Mouse (Mus musculus) neural tube, embryonic 14.5 days (tissue): ENCODE data around the gene Gng8. TPM values are rescaled to one million over a fixed set of nuclear protein-coding genes. Genes with fewer than 3 reads are reported as not detected.

Experiments
- ATAC-seq: fragments of 200-750 bp; cut with Nextera tagmentation; 2 replicates; pipeline ENCODE4 v1.8.0; 2017; ENCODE audit warnings: low read depth, mild to moderate bottlenecking, moderate TSS enrichment, moderate library complexity
- H3K27ac ChIP-seq: fragments of 300-500 bp; sonication (generic); 2 replicates; pipeline ENCODE4 v1.5.1; 2014; ENCODE audit warnings: low read depth, mild to moderate bottlenecking, control low read depth, low read length, moderate library complexity, mixed read lengths
- H3K27me3 ChIP-seq: fragments of 300-500 bp; sonication (generic); 2 replicates; pipeline ENCODE4 v1.6.1; 2014; ENCODE audit warnings: low read length; ENCODE audit not compliant: control insufficient read depth, insufficient read depth
- H3K36me3 ChIP-seq: fragments of 300-500 bp; sonication (generic); 2 replicates; pipeline ENCODE4 v1.6.1; 2014; ENCODE audit warnings: low read length, mixed read lengths; ENCODE audit not compliant: control insufficient read depth, insufficient read depth
- H3K4me1 ChIP-seq: fragments of 300-500 bp; sonication (generic); 2 replicates; pipeline ENCODE4 v1.6.1; 2014; ENCODE audit warnings: low read length; ENCODE audit not compliant: control insufficient read depth, insufficient read depth
- H3K4me2 ChIP-seq: fragments of 300-500 bp; sonication (generic); 2 replicates; pipeline ENCODE4 v1.6.1; 2014; ENCODE audit warnings: mild to moderate bottlenecking, low read depth, low read length, control low read depth
- H3K4me3 ChIP-seq: fragments of 300-500 bp; sonication (generic); 2 replicates; pipeline ENCODE4 v1.5.1; 2014; ENCODE audit warnings: low read depth, low read length, control low read depth, mixed read lengths
- H3K9ac ChIP-seq: fragments of 300-500 bp; sonication (generic); replicated peaks from 2 replicates; pipeline ENCODE4 v1.6.1; 2014; ENCODE audit warnings: low read depth, mild to moderate bottlenecking, control low read depth, low read length, mixed read lengths
- H3K9me3 ChIP-seq: fragments of 300-500 bp; sonication (generic); 2 replicates; pipeline ENCODE4 v1.6.1; 2016; ENCODE audit warnings: low read length; ENCODE audit not compliant: control insufficient read depth
- WGBS: fragments of 180-500 bp; shearing (Covaris S2); extraction: QIAGEN DNeasy Blood & Tissue Kit; methylation state at CpG from one replicate; pipeline ENCODE4 v1.1.7; 2014; 5-methylcytosine and 5-hydroxymethylcytosine counted together
- polyA plus RNA-seq: library from polyadenylated mRNA; unstranded; fragments of >200 nt; fragmentation: Nextera tagmentation; extraction: Ambion mirVana; gene quantifications from 2 replicates; pipeline ENCODE4 v1.2.1, GENCODE M21; 2014

Gng8 gene
- polyA plus RNA-seq, 1 experiment from 2014 or later: 0.39 TPM

DNA sequence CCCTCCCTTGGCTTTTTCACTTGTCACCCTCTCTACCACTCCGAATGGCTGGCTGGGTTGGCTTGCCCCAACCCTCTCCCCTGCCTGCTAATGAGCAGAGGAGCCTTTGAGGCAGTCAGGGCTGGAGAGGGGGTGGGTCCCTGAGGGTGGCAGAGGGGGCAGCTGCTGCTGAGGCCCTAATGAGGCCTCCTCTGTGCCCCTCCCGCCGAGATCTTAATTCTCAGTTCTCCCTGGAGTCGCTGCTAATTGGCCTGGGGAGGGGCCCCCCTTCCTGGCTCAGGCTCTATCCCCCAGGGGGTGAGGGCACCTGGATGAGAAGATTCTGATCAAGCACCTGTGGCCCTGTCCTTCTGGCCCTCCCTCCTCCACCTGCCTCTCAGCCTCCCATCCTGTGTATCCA is 2.7 kb downstream of the Gng8 start:
- peaks cover 11% of the 10 kb centered on the region; the same call in 1 of the 2 replicates for H3K4me1 ChIP-seq
- peaks cover 8% of the 10 kb centered on the region for H3K27me3 ChIP-seq
- no peaks in the 10 kb centered on the region for H3K36me3 ChIP-seq
- ATAC-seq: peak; percentile 18; the same call in 1 of the 2 replicates
- H3K4me3 ChIP-seq: no peak overlapping the region
- WGBS: 0% methylated on average over 4 of the region's 4 CpGs
- no peak overlapping the region for H3K9ac ChIP-seq
- no peak overlapping the region for H3K27ac ChIP-seq
- H3K4me2 ChIP-seq: peak overlapping the region; percentile 47; the same call in 1 of the 2 replicates
- no peaks in the 10 kb centered on the region for H3K9me3 ChIP-seq

DNA sequence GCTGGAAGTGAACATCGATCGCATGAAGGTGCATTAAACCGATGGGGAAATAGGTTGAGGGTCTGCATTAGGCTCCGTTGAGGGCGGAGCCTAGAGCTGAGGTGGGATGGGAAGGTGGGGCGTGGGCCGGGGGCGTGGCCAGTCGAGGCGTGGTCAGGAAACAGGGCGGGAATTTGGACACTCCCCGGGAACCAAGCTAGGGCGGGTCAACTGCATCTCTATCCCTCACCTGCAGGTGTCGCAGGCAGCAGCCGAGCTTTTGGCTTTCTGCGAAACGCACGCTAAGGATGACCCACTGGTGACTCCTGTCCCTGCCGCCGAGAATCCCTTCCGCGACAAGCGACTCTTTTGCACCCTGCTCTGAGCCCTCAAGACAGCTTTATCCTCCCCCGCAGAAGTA is 3.4 kb downstream of the Gng8 start:
- H3K4me2 ChIP-seq: peak overlapping the region; percentile 47
- peak; percentile 12 for ATAC-seq
- H3K4me1 ChIP-seq: peaks cover 11% of the 10 kb centered on the region; the same call in 1 of the 2 replicates
- under 1% methylated on average over 23 of the region's 24 CpGs for WGBS
- peaks cover 8% of the 10 kb centered on the region for H3K27me3 ChIP-seq
- no peaks in the 10 kb centered on the region for H3K36me3 ChIP-seq
- H3K9me3 ChIP-seq: no peaks in the 10 kb centered on the region
- H3K27ac ChIP-seq: no peak overlapping the region
- H3K9ac ChIP-seq: no peak overlapping the region
- peak overlapping the region; percentile 16; the same call in 1 of the 2 replicates for H3K4me3 ChIP-seq

DNA sequence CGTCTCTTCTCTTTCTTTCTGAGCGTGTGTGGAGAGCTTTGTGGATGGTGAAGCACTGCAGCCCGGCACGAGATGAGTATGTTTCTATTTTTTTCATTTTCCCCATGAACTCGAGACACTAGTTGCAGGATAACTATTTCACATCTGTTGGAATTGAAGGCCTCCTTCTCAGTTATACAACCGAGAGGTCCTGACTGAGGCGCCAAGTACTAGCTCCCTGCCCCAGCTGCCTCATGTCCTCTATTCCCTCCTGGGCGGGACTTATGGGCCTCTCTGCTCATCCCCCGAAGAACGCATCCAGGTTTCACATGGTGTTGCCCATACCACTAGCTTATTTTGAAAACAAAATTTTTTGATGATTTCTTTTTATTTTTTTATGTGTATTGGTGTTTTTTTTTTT is 3.9 kb downstream of the Gng8 start:
- Histone ChIP-seq H3K9me3 (no peaks in the 10 kb centered on the region), H3K36me3 (no peaks in the 10 kb centered on the region), H3K4me3 (no peak overlapping the region; the same call in 1 of the 2 replicates), H3K4me1 (peaks cover 11% of the 10 kb centered on the region; the same call in 1 of the 2 replicates), H3K4me2 (peak overlapping the region; percentile 47), H3K9ac (no peak overlapping the region), H3K27me3 (peaks cover 5% of the 10 kb centered on the region; the same call in 1 of the 2 replicates), H3K27ac (no peak overlapping the region)
- WGBS: 24% methylated on average over 10 of the region's 10 CpGs
- ATAC-seq: no peak

DNA sequence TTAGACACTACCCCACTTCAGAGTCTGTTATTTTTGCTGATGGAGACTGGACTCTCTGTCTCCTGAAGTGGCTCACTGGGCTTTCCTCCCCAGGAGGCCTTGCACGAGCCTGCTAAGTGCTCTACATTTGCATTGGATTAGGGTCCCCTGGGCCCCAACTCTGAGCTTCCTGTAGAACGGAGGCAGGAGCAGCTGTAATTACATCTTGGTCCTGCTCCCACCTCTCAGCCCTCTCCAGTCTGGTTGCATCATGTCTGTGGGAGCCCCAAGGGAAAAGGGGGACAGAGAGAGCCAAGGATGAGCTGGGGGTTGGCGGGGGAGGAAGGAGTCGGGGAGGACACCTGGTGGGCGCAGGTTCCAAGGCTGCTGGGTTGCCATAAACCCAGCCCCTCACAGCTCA is 8.9 kb downstream of the Gng8 start:
- WGBS: 10% methylated on average over 5 of the region's 5 CpGs
- H3K36me3 ChIP-seq: no peaks in the 10 kb centered on the region
- no peaks in the 10 kb centered on the region for H3K27me3 ChIP-seq
- H3K9ac ChIP-seq: no peak overlapping the region
- no peaks in the 10 kb centered on the region; the same call in 1 of the 2 replicates for H3K4me1 ChIP-seq
- no peak overlapping the region for H3K4me3 ChIP-seq
- no peak overlapping the region for H3K4me2 ChIP-seq
- H3K9me3 ChIP-seq: no peaks in the 10 kb centered on the region
- no peak overlapping the region for H3K27ac ChIP-seq
- 0 out of 2 replicates have a peak, but pooled peaks have one; percentile 19 for ATAC-seq

DNA sequence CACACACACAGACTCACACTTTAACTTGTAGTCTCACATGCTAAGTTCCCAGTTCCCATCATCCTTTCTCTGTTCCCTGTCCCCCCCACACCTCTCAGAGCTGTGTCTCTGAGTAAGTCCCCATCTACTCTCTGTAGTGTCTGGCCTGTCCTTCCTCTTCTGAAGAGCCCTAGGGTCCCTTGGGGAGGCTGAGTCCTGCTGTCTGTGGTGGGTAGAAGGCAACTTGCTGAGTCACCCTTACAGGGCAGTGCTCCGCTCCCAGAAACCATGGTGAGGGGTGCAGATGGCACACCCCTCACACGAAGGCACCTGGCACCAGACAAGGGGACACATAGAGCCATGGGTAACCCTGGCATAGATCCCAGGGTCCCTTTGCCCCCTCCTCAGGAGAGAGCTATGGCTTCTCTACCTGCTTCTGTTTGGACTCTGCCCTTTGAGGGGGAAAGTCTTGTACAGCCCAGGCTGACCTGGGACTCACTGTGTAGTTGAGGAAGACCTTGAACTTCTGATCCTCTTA is 11.9 kb downstream of the Gng8 start:
- Histone ChIP-seq H3K4me1 (no peaks in the 10 kb centered on the region; the same call in 1 of the 2 replicates), H3K27ac (no peak overlapping the region), H3K9me3 (no peaks in the 10 kb centered on the region), H3K4me2 (no peak overlapping the region), H3K4me3 (no peak overlapping the region), H3K36me3 (no peaks in the 10 kb centered on the region), H3K27me3 (no peaks in the 10 kb centered on the region), H3K9ac (no peak overlapping the region)
- ATAC-seq: no peak
- 84% methylated on average over 2 of the region's 2 CpGs for WGBS

DNA sequence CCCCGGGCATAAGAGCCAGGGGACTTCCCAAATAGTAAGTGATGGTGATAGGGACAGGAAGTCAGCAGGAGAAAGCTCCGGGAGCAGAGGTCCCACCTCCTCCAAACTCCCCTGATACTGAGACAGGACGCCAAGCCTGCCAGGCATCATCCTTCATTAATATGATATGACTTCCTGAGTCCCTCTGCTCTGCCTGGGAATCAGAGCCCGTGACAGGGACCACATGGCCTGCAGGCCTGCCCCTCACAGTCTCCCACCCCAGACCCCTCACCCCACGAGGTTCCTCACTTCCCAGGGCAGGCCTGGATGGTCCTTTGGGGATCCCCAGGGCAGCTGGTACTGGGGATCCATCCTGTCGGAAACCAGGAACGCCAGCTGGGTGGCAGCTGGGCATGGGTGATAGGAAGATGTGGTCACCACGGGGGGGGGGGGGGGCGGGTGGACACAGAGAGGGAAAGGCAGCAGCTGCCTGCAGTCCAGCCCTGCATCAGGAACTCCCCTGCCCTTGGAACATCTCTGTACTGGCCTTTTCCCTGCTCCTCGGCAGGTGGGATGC is 12.6 kb downstream of the Gng8 start:
- no peaks in the 10 kb centered on the region; the same call in 1 of the 2 replicates for H3K4me1 ChIP-seq
- H3K27me3 ChIP-seq: no peaks in the 10 kb centered on the region
- no peak overlapping the region for H3K27ac ChIP-seq
- no peak overlapping the region for H3K4me3 ChIP-seq
- no peak overlapping the region for H3K4me2 ChIP-seq
- no peak for ATAC-seq
- H3K9ac ChIP-seq: no peak overlapping the region
- no peaks in the 10 kb centered on the region for H3K9me3 ChIP-seq
- WGBS: 54% methylated on average over 8 of the region's 10 CpGs
- no peaks in the 10 kb centered on the region for H3K36me3 ChIP-seq

DNA sequence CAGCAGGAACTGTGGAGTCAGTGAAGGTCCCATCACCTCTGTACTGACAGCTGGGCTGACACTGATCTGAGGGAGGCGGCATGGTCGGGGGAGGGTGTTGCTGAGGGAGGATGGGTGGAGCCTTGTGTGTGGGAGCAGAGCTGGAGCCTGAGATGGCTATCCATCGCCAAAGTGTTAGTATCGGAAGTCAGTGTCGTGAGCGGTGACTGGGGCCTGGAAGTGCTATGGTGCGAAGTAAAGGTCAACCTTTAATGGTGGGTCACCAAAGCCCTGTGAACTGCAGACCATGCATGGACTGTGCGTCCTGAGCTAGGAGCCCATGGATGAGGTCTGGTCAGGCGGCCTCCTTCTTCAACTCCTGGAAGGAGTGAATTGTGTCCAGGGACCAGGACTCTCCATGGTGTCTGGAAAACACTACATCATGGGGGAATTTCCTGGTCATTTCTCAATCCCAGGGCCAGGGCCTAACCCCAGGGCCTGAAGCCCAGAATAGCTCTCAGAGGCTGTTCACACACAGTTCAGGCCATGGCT is 14.0 kb downstream of the Gng8 start:
- Histone ChIP-seq H3K27me3 (no peaks in the 10 kb centered on the region), H3K4me1 (no peaks in the 10 kb centered on the region; the same call in 1 of the 2 replicates), H3K4me2 (no peak overlapping the region), H3K27ac (no peak overlapping the region), H3K9me3 (no peaks in the 10 kb centered on the region), H3K36me3 (no peaks in the 10 kb centered on the region), H3K9ac (no peak overlapping the region), H3K4me3 (no peak overlapping the region)
- ATAC-seq: no peak
- WGBS: 54% methylated on average over 9 of the region's 9 CpGs

DNA sequence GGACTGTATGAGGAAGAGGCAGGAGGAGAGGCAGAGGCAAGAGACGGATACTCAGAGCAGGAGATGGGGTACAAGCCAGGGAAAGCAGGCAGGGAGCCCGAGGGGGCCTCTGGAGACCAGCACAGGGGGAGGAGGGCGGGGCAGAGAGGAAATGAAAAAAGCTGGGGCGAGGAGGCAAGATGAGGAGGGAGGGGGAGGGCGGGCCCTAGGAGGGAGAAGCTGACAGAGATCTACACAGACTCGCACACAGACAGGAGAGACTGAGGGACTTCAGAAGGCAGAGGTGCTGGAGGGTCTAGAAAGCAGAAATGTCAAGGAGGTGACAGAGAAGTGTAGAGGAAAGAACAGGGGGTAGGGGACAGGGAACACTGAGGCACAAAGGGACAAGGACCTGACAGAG is 14.7 kb downstream of the Gng8 start, which contains the start of gene Ptgir:
TSS of gene Ptgir (plus strand) at position 210 of the 400 bp plus-strand sequence.
- Histone ChIP-seq H3K9me3 (no peaks in the 10 kb centered on the region), H3K27me3 (no peaks in the 10 kb centered on the region), H3K4me3 (no peak within 1 kb of the TSS), H3K4me2 (no peak within 1 kb of the TSS), H3K4me1 (no peaks in the 10 kb centered on the region), H3K36me3 (no peaks in the 10 kb centered on the region), H3K9ac (0 out of 2 replicates have a peak within 1 kb of the TSS, but pooled peaks have one; percentile 8), H3K27ac (no peak within 1 kb of the TSS)
- no peak for ATAC-seq
- 15% methylated on average over 6 of the region's 6 CpGs for WGBS

DNA sequence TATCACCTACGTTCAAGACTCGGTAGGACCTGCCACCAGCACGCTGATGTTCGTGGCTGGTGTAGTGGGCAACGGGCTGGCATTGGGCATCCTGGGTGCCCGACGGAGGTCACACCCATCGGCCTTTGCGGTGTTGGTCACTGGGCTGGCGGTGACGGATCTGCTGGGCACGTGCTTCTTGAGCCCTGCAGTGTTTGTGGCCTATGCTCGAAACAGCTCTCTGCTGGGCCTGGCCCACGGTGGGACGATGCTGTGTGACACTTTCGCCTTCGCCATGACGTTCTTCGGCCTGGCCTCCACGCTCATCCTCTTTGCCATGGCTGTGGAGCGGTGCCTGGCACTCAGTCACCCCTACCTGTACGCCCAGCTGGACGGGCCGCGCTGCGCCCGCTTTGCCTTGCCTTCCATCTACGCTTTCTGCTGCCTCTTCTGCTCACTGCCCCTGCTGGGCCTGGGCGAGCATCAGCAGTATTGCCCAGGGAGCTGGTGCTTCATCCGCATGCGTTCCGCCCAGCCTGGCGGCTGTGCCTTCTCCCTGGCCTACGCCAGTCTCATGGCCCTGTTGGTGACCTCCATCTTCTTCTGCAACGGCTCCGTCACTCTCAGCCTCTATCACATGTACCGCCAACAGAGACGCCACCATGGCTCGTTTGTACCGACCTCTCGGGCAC is 15.4 kb downstream of the Gng8 start:
- no peaks in the 10 kb centered on the region for H3K27me3 ChIP-seq
- H3K4me3 ChIP-seq: no peak overlapping the region
- no peaks in the 10 kb centered on the region for H3K4me1 ChIP-seq
- H3K9me3 ChIP-seq: no peaks in the 10 kb centered on the region
- H3K36me3 ChIP-seq: no peaks in the 10 kb centered on the region
- 0 out of 2 replicates have a peak overlapping the region, but pooled peaks have one; percentile 8 for H3K9ac ChIP-seq
- no peak overlapping the region for H3K27ac ChIP-seq
- no peak for ATAC-seq
- H3K4me2 ChIP-seq: no peak overlapping the region
- 93% methylated on average over 40 of the region's 41 CpGs for WGBS
